Mouse (Mus musculus) bone marrow, adult 2 months (tissue): Measurements from ENCODE around the gene Gli2. TPM values are rescaled to one million over a fixed set of nuclear protein-coding genes. Genes with fewer than 3 reads are reported as not detected.

Source experiments
- H3K27ac ChIP-seq: fragments of 200-500 bp; 2 replicates; pipeline ENCODE4 v1.5.1; 2012; ENCODE audit warnings: low read depth, mild to moderate bottlenecking, control low read depth, inconsistent platforms, low read length; ENCODE audit not compliant: control insufficient read depth, poor library complexity, insufficient read depth
- H3K4me1 ChIP-seq: fragments of 200-500 bp; 2 replicates; pipeline ENCODE4 v1.6.1; 2011; ENCODE audit warnings: low read length; ENCODE audit not compliant: control insufficient read depth, insufficient read depth
- H3K4me3 ChIP-seq: fragments of 200-500 bp; replicated peaks from 2 replicates; pipeline ENCODE3; 2011; ENCODE audit warnings: mild to moderate bottlenecking, low read depth, low read length, control low read depth; ENCODE audit not compliant: control insufficient read depth
- CTCF ChIP-seq: fragments of 200-500 bp; IDR thresholded peaks from 2 replicates; pipeline ENCODE4 v1.5.1; 2011; ENCODE audit warnings: low read length, control low read depth; ENCODE audit not compliant: control insufficient read depth, insufficient read depth
- POLR2A ChIP-seq: fragments of 200-500 bp; IDR thresholded peaks from 2 replicates; pipeline ENCODE4 v1.6.1; 2011; ENCODE audit warnings: low read depth, mild to moderate bottlenecking, control low read depth, low read length, borderline replicate concordance; ENCODE audit not compliant: control insufficient read depth
- WGBS: fragments of 180-500 bp; shearing (Covaris S2); methylation state at CpG from one replicate; pipeline ENCODE4 v1.1.7; 2018; 5-methylcytosine and 5-hydroxymethylcytosine counted together
- polyA plus RNA-seq: library from polyadenylated mRNA; stranded (reverse); fragments of >200 nt; gene quantifications from 2 replicates; pipeline ENCODE4 v1.2.4, GENCODE M21; 2011; ENCODE audit warnings: low replicate concordance; ENCODE audit not compliant: missing spikeins, insufficient read depth, insufficient read length

The Gli2 gene
- polyA plus RNA-seq, 1 experiment = not detected

DNA sequence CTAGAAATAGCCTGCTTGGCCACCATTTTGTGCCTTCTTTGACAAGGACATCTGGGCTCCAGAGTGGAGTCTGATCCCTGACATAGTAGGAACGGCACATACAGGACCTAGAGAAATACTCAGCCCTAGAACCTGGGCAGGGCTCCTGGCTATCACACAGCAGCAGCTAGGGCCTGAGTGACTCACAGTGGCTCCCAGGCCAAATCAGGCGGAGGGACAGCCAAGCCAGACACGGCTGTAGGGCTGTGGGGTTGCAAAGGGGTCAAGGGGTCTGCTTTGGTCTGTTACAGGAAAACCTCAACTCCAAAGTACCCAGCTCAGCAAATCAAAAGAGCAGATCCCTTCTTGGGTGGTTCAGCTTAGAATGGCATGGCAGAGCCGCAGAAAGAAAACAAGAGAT, 115.2 kb downstream of the Gli2 start:
- no peak for TF ChIP-seq CTCF
- TF ChIP-seq POLR2A = no peak
- Histone ChIP-seq H3K27ac (no peak overlapping the region), H3K4me3 (no peak overlapping the region), H3K4me1 (no peaks in the 10 kb centered on the region)
- WGBS = 71% methylated on average over 4 of the region's 4 CpGs

DNA sequence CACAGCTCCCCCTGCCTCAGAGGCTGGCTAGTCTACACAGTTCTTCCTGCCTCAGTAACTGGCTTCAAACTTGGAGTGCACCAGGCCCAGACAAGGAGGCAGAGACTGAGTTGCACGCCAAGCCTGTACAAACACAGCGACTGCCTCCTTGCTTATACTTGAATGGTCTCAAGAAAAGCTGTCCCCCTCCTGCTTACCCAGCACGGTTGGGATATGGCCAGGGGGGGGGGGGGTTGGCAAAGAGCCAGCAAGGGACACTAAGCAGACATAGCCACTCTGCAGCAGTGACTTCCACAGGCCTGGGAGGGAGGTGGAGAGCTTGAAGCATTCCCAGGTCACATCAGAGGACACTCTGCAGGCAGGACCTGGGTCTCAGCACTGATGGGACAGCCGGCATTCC, 117.3 kb downstream of the Gli2 start:
- Histone ChIP-seq H3K27ac (no peak overlapping the region), H3K4me1 (no peaks in the 10 kb centered on the region), H3K4me3 (no peak overlapping the region)
- WGBS = 69% methylated on average over 4 of the region's 4 CpGs
- no peak for TF ChIP-seq POLR2A
- no peak for TF ChIP-seq CTCF

DNA sequence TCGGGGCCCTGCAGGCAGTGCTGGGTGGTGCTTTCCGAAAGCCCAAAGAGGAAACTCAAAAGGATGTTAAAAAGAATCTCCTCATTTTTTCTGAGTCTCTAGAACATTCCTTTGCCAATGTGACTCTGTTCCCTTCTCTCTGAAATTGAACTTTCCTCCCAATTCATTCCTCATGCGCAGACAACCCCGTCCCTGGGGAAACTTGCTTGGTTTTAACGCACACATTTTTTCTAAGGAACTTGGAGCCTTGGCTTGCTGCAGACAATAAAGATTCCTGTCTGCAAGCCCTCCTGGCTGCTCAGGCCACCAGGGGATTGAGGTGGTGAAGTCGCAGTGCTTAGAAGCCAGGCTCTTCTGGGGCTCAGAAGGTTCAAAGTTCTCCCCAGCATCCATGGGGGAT, 117.9 kb downstream of the Gli2 start:
- TF ChIP-seq CTCF = no peak
- H3K27ac ChIP-seq = no peak overlapping the region
- no peak overlapping the region for H3K4me3 ChIP-seq
- 70% methylated on average over 6 of the region's 6 CpGs for WGBS
- H3K4me1 ChIP-seq = no peaks in the 10 kb centered on the region

DNA sequence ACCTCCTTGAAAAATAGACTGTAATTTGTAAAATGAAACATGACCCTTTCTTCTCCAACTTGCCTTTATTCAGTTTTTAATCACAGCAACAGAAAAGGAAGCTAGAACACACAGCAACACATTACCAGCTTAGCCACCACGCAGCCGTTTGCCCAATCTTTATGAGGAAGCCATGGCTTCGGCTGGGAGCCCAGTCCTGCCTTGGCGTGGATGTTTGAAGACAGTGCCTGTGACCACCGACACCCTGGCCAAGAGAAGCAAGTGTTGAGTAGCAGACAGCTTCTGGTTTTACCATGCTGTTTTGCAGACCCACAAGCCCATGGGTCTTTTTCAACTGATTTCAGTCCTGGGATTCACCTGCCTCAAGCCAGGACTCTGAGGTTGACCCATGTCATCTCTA, 121.3 kb downstream of the Gli2 start:
- 79% methylated on average over 5 of the region's 5 CpGs for WGBS
- no peaks in the 10 kb centered on the region for H3K4me1 ChIP-seq
- no peak overlapping the region for H3K27ac ChIP-seq
- H3K4me3 ChIP-seq = no peak overlapping the region
- no peak for TF ChIP-seq CTCF
- no peak for TF ChIP-seq POLR2A

DNA sequence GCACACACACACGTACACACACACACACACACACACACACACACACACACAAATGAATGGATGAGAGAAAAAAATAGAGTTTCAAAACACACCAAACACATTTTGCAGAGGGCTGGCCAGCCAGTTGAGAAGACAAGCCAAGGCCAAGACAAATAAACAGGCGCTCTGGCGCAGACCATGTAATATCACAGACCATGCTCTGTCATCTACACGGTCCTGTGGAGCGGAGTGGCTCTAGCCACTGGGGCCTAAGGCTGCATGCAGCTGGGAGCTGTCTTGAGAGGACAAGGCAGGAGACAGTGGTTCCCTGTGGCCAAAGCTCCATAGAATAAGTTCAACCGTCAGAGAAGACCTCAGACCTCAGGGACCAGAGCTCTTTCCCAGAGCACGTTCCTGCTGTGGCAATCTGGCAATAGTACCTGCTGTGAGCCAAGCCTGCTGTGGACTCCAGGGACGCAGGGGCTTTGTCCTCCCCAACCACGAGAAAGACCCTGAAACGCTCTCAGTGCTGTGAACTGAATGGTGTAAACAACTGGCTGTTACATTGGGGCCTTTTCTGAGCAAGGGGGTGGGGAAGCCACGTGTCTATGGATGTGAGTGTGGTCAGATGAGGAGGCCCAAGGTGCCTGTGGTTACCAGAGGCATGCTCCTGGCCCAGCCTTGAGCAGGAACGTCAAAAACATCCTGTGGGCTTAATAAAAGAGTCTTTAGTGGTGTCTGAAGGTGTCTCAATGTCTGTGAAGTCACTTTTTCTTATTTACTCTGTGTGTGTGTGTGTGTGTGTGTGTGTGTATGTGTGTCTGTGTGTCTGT, 125.7 kb downstream of the Gli2 start:
- no peaks in the 10 kb centered on the region for H3K4me1 ChIP-seq
- no peak overlapping the region for H3K4me3 ChIP-seq
- H3K27ac ChIP-seq = no peak overlapping the region
- 56% methylated on average over 12 of the region's 12 CpGs for WGBS
- TF ChIP-seq POLR2A (no peak), CTCF (no peak)

DNA sequence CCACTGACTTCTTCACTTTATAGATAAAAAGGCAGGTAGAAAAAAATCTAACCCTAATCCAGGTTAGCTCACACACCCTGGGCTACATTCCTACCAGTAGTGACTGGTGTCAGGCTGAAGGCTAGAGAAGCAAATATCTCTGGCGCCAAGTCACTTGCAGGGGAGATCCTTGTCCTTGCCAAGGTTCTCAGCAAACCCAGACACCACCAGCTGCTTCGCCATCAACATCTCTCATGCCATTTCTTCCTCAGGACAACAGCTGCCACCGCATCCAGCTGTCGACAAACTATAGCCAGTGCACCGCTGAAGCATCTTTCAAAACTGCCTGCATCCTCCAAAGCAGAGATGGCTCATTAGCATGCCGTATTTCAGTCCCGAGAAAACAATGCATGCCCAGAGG, 126.9 kb downstream of the Gli2 start:
- WGBS = 89% methylated on average over 7 of the region's 7 CpGs
- TF ChIP-seq CTCF (no peak), POLR2A (no peak)
- no peaks in the 10 kb centered on the region for H3K4me1 ChIP-seq
- H3K4me3 ChIP-seq = no peak overlapping the region
- no peak overlapping the region for H3K27ac ChIP-seq

DNA sequence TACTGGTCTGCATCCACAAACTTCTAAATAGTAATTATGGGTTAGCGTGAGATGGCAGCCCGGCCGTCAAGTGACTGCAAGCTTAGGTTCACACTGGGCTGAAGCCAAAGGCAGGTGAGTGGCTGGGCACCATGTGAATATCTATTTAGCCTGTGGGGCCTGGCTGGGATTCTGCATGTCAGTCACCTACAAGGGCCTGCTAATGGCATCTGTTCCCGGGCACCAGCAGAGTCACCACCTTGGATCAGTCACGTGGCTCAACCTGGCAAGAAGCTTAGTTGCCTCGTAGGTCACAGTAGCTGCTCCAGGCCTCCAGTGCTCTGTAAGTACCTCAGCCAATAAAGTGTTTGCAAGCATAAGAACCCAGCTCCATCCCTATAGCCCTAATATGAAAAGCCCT, 131.2 kb downstream of the Gli2 start:
- Histone ChIP-seq H3K27ac (no peak overlapping the region), H3K4me1 (no peaks in the 10 kb centered on the region), H3K4me3 (no peak overlapping the region)
- TF ChIP-seq CTCF (no peak), POLR2A (no peak)
- 86% methylated on average over 6 of the region's 6 CpGs for WGBS

DNA sequence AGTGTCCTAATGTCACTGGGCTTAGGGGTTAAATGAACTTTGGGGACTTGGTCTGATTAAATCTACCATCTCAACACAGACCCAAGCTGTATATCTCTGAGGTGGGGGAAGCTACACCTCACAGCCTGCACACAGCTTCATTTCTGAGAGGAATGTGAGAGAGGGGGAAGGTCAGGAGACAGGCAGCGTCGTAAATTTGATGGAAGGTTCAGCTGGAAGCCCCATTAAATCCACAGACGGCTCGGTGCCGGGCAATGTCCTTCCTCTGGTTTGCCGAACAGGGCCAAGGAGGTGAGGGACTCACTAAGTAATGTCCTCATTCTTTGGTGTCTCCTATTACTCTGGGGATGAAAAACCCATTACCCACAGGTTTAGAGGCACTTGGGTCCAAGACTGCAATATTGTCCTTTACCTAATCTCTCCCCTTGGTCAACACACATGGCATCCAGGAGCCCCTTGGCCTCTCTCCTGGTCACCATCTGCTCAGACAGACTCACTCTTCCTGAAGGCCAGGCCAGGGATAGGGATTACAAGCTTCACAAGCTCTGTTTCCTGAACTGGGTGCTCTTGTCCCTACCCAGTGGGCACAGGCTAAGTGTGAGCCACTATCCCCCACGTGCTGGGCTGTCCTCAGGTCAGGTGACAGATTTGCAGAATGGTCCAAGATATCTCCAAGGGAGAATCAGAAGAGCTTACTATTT, 135.7 kb downstream of the Gli2 start:
- Histone ChIP-seq H3K4me1 (no peaks in the 10 kb centered on the region), H3K27ac (no peak overlapping the region), H3K4me3 (no peak overlapping the region)
- 78% methylated on average over 7 of the region's 7 CpGs for WGBS
- TF ChIP-seq CTCF = no peak
- no peak for TF ChIP-seq POLR2A

DNA sequence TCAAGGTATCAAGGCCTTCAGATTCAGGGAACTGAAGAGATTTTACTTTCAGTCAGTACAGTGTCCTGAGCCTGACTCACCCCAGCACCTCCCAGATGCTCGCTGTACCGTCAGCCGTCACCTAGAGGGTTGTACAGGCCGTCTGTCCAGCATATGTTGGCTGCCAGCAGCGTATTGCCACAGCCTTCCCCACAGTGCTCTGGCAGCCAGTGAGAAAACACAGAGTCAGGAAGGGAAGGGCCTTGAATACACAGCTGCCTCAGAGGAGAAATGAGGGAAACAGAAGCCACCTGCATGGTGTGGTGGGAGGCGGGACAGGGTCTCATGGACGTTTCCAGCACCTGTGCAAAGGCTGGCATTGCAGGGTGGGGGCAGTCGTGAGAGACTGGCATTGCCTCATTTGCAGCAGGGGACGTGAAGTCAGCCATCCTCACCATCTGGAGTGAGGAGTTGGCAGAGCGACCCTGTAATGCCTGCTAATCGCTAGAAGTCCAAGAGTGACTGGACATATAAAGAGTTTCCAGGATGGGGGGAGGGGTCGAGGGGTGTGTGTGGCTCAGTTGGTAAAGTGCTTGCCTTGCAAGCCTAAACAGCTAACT, 136.8 kb downstream of the Gli2 start:
- WGBS = 64% methylated on average over 12 of the region's 12 CpGs
- Histone ChIP-seq H3K27ac (no peak overlapping the region), H3K4me1 (no peaks in the 10 kb centered on the region), H3K4me3 (no peak overlapping the region)
- no peak for TF ChIP-seq POLR2A
- TF ChIP-seq CTCF = no peak
